Mouse (Mus musculus) CD4-positive helper T cell, adult 2 months (primary cell): ENCODE data around the gene Cxcr5.
A peak's percentile ranks its signal among the peaks of the same experiment; 100 is the strongest.

Experiments
- DNase-seq: peaks from one replicate; pipeline ENCODE4 v3.0.0-alpha.2; 2012; ENCODE audit warnings: low read depth, missing footprints, low spot score

Cxcr5 gene

GRCm38 (mm10) chr9:44479628-44480428 is 81.8 kb downstream of the Cxcr5 start:
- DNase-seq: peak; percentile 82

GRCm38 (mm10) chr9:44478959-44479605 is 82.6 kb downstream of the Cxcr5 start:
- DNase-seq: peak; percentile 42

DNA sequence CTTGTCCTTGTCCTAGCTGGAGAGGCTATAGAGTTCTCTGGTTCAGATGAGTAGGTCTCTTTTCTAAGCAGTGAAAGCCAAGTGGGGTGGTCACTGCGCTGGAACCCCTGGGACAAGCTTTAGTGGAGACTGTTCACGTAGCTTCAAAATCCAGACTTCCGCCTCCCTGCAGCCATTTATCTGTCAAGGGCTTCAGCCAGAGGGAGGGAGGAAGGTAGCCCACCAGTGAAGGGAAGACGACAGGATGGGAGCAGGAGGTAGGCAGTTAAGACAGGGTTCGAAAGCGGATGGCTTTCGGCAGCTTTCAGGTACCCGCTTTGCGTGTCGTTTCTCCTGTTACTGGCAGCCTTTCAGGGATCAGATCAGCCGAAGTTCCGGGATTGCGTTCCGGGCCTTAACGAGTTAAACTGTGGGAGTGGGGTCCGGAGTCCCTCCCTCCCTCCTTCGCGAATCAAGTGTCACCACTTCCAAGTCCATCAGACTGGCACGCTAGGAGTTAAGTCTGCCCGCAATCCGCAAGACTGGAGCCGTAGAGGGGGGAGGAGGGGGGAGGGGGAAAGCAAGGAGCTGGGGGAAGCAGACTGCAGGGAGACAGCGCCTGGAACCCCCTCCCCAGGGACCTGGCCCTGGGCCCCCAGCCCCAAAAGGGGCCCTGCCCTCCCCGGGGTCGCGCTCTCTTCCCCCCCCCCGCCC is 83.3 kb downstream of the Cxcr5 start:
- DNase-seq: no peak

- DNase-seq: peak; percentile 70
These were observed 84.1 kb downstream of the Cxcr5 start for GRCm38 (mm10) chr9:44477339-44478228.

DNA sequence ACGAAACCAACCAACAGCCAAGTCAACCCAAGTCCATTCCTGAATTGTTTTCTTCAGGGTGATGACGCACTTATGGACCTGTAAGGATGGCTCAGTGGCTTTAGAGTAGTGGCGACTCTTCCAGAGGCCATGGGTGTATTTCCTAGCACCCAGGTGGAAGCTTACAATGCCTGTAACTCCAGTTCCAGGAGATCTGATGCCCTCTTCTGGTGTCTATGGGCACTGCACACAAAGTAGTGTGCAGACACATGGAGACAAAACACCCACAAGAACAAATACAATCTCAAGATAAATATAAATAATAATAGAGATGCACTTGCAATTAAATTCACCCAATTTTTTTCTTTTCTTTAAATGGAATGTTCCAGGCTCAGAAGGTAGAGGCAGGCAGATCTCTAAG is 85.7 kb downstream of the Cxcr5 start:
- DNase-seq: no peak

GRCm38 (mm10) chr9:44474327-44474726 is 87.3 kb downstream of the Cxcr5 start:
- no peak for DNase-seq

DNA sequence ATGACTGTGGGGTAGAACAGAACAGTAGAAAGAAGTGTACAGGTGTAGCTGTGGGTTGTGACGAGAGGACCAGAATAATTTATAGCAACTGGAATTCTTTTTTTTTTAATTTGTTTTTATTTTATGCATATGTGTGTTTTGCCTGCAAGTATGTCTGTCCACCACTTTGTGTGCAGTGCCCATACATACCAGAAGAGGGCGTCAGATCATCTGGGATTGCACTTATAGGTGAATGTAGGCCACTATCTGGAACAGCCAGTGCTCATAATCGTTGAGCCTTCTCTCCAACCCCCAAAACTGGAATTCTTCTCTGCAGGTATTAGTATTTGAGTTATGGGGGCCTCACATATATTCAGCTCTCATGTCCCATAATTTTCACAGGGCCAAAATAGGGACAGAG is 88.5 kb downstream of the Cxcr5 start:
- DNase-seq: no peak

DNA sequence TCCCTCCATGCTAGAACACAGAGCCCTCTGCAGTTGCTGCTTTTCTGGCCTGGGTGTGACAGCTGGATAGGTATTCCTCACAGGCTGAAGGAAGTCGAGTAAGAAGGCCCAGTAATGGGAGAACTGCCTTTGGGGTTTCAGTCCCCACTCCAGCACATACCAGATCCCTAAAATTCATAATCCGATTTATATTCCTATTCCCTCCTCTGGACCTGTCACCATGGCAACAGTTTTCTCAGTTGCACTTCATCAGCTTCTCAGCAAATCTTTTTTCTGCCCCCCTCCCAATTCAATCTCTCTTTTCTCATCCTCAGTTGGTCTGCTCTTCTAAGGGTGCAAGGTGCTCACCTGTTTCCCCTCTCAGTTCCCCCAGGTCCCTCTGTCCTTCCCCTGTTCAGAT is 92.9 kb downstream of the Cxcr5 start:
- no peak for DNase-seq

DNA sequence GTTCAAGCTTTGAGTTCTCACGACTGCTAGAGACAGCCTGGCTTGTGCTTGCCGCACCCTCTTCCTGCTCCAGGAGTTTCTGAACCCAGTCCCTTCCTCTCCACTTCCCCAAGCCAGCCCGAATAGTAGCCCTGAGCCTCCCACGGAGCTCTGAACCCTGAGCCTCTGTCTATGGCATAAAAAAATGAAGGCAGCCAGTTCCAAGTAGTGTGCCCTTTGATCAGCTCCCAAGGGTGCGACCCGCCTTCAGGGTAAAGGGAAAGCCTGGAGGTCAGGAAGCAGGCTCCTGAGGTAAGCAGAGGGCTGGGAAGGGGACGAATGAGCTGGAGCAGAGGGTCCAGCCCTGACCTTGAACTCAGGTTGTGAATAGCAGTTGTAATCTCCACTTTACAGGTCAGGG is 93.5 kb downstream of the Cxcr5 start:
- no peak for DNase-seq

DNA sequence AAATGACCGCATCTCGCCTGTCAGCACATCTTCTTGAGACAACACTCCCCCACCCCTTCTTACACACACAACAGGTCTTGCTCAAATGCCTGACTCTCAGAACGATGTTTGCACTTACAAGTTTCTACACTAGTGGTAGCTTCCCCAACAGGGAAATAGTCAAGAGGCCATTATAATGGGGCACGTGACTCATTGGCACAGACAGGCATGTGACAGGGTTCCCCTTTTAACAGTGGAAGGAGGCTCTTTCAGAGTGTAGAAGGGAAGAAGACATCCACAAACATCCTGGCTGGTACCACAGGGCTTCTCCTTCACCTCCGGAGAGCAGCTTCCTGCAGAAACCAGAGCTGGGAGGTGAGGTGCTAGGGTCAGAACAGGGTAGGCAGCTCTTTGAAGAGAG is 99.7 kb downstream of the Cxcr5 start:
- DNase-seq: no peak
